Mouse (Mus musculus) lung, postnatal 0 days (tissue): ENCODE data around the gene Olfr1122. TPM values are rescaled to one million over a fixed set of nuclear protein-coding genes. Genes with fewer than 3 reads are reported as not detected.

Experiments used
- ATAC-seq: fragments of 200-750 bp; cut with Nextera tagmentation; 2 replicates; pipeline ENCODE4 v1.8.0; 2017; ENCODE audit warnings: moderate library complexity
- DNase-seq: peaks from one replicate; pipeline ENCODE4 v3.0.0-alpha.2; 2016; ENCODE audit warnings: low spot score
- H3K27ac ChIP-seq: fragments of 300-500 bp; sonication (generic); 2 replicates; pipeline ENCODE4 v1.5.1; 2014; ENCODE audit warnings: antibody characterized with exemption, mild to moderate bottlenecking, low read length, mixed read lengths
- H3K27me3 ChIP-seq: fragments of 300-500 bp; sonication (generic); replicated peaks from 2 replicates; pipeline ENCODE4 v1.6.1; 2014; ENCODE audit warnings: low read length, mixed read lengths; ENCODE audit not compliant: insufficient read depth
- H3K36me3 ChIP-seq: fragments of 300-500 bp; sonication (generic); 2 replicates; pipeline ENCODE4 v1.6.1; 2014; ENCODE audit warnings: low read length, mixed read lengths; ENCODE audit not compliant: insufficient read depth
- H3K4me1 ChIP-seq: fragments of 300-500 bp; sonication (generic); 2 replicates; pipeline ENCODE4 v1.6.1; 2014; ENCODE audit warnings: antibody characterized with exemption, low read depth, low read length, mixed read lengths; ENCODE audit not compliant: insufficient read depth
- H3K4me2 ChIP-seq: fragments of 300-500 bp; sonication (generic); replicated peaks from 2 replicates; pipeline ENCODE4 v1.6.1; 2014; ENCODE audit warnings: low read depth, mild to moderate bottlenecking, low read length, moderate library complexity, mixed read lengths
- H3K4me3 ChIP-seq: fragments of 300-500 bp; sonication (generic); 2 replicates; pipeline ENCODE4 v1.5.1; 2014; ENCODE audit warnings: low read depth, low read length
- H3K9ac ChIP-seq: fragments of 300-500 bp; sonication (generic); replicated peaks from 2 replicates; pipeline ENCODE4 v1.6.1; 2014; ENCODE audit warnings: low read depth, mild to moderate bottlenecking
- H3K9me3 ChIP-seq: fragments of 300-500 bp; sonication (generic); 2 replicates; pipeline ENCODE4 v1.6.1; 2016; ENCODE audit warnings: low read length, mixed read lengths
- CTCF ChIP-seq: IDR thresholded peaks from 2 replicates; pipeline ENCODE4 v1.5.1; 2016; ENCODE audit warnings: antibody characterized with exemption, mild to moderate bottlenecking
- EP300 ChIP-seq: IDR thresholded peaks from 2 replicates; pipeline ENCODE4 v1.6.1; 2016; ENCODE audit warnings: antibody characterized with exemption, mild to moderate bottlenecking, control low read depth
- WGBS: fragments of 180-500 bp; shearing (Covaris S2); extraction: QIAGEN DNeasy Blood & Tissue Kit; methylation state at CpG from one replicate; pipeline ENCODE4 v1.1.7; 2014; 5-methylcytosine and 5-hydroxymethylcytosine counted together
- polyA plus RNA-seq: library from polyadenylated mRNA; unstranded; fragments of >200 nt; fragmentation: Nextera tagmentation; extraction: Ambion mirVana; gene quantifications from 2 replicates; pipeline ENCODE4 v1.2.1, GENCODE M21; 2015

The Olfr1122 gene
- polyA plus RNA-seq, 1 experiment from 2014 or later, result not detected

DNA sequence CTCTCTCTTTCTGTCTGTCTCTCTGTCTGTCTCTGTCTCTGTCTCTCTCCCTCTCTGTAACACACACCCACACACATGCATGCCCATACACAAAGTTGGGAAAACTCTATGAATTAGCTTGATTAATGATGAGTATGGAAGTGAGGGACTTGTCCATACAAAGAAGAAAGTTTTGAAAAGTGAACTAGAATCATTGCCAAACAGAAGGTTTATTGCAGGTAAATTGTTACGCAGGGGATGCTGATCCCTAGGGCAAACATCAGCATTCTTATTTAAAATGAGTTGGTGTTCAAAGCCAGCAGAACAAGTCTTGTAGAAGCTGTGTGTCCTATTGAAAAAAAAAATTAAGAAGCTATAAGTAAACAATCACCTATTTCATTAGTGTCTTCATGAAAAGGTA is 30.7 kb downstream of the Olfr1122 start, which contains the start of gene Olfr1123:
Gene Olfr1123 (plus strand): TSS at position 301 of the 400 bp plus-strand sequence.
- WGBS, result 82% methylated on average over 1 of the region's 1 CpGs
- DNase-seq, result no peak
- TF ChIP-seq EP300 (no peak), CTCF (no peak)
- Histone ChIP-seq H3K4me3 (no peak within 1 kb of the TSS), H3K9me3 (no peaks in the 10 kb centered on the region), H3K4me2 (no peak within 1 kb of the TSS), H3K36me3 (no peaks in the 10 kb centered on the region), H3K4me1 (no peaks in the 10 kb centered on the region), H3K27me3 (no peaks in the 10 kb centered on the region), H3K27ac (no peak within 1 kb of the TSS), H3K9ac (no peak within 1 kb of the TSS)
- no peak for ATAC-seq

DNA sequence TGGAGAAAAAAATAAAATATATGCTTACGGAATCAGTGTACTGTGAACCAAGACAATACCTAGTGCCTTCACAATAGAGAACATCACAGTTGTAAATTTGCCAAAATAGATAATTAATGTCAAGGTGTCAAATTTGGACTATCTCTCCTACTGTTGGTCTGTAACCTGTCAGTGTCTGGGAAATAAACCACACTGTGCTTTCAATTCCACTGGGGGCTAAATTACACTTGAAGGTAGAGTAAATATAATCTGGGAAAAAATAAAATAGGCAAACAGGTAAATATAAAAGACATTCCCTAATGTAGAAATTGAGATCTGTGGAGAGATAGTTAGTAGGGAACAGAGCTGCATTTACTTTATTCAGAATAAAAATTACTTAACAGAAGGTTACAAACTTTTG is 44.3 kb downstream of the Olfr1122 start, which contains the start of gene Olfr1124:
Gene Olfr1124 (plus strand): TSS at position 301 of the 400 bp plus-strand sequence.
- Histone ChIP-seq H3K9ac (no peak within 1 kb of the TSS), H3K4me1 (no peaks in the 10 kb centered on the region), H3K4me2 (no peak within 1 kb of the TSS), H3K27me3 (no peaks in the 10 kb centered on the region), H3K27ac (no peak within 1 kb of the TSS), H3K9me3 (no peaks in the 10 kb centered on the region), H3K4me3 (no peak within 1 kb of the TSS), H3K36me3 (no peaks in the 10 kb centered on the region)
- ATAC-seq (no peak), DNase-seq (no peak)
- TF ChIP-seq CTCF (no peak), EP300 (no peak)
- WGBS, result 83% methylated on average over 1 of the region's 1 CpGs

GRCm38 (mm10) chr2:87437731-87438130 is 52.1 kb downstream of the Olfr1122 start:
- no peak for TF ChIP-seq CTCF
- no peak for TF ChIP-seq EP300
- ATAC-seq (no peak), DNase-seq (no peak)
- Histone ChIP-seq H3K27me3 (no peaks in the 10 kb centered on the region), H3K9ac (no peak overlapping the region), H3K27ac (no peak overlapping the region), H3K4me2 (no peak overlapping the region), H3K36me3 (no peaks in the 10 kb centered on the region), H3K4me1 (no peaks in the 10 kb centered on the region), H3K4me3 (no peak overlapping the region), H3K9me3 (no peaks in the 10 kb centered on the region)
- 88% methylated on average over 16 of the region's 16 CpGs for WGBS

Other genes starting within 250 kb of the Olfr1122 start
- not detected in 2 replicates for gene Olfr1110, start 245.5 kb upstream of the Olfr1122 start, polyA plus RNA-seq
- gene Olfr1111, start 233.2 kb upstream of the Olfr1122 start, polyA plus RNA-seq, result not detected in 2 replicates
- not detected in 2 replicates for gene Olfr1112, start 198.1 kb upstream of the Olfr1122 start, polyA plus RNA-seq
- not detected in 2 replicates for gene Olfr1113, start 176.9 kb upstream of the Olfr1122 start, polyA plus RNA-seq
- gene Olfr1115, start 137.8 kb upstream of the Olfr1122 start, polyA plus RNA-seq, result not detected in 2 replicates
- gene Olfr1116, start 118.3 kb upstream of the Olfr1122 start, polyA plus RNA-seq, result not detected in 2 replicates
- not detected in 2 replicates for gene Olfr1118, start 78.3 kb upstream of the Olfr1122 start, polyA plus RNA-seq
- not detected in 2 replicates for gene Olfr1120, start 31.0 kb upstream of the Olfr1122 start, polyA plus RNA-seq
- gene Olfr1121, start 16.0 kb upstream of the Olfr1122 start, polyA plus RNA-seq, result not detected in 2 replicates
- not detected in 2 replicates for gene Olfr1123, start 30.8 kb downstream of the Olfr1122 start, polyA plus RNA-seq
- gene Olfr1124, start 44.4 kb downstream of the Olfr1122 start, polyA plus RNA-seq, result not detected in 2 replicates
- not detected in 2 replicates for gene Olfr1126, start 68.1 kb downstream of the Olfr1122 start, polyA plus RNA-seq
- not detected in 2 replicates for gene Pramel7, start 111.2 kb downstream of the Olfr1122 start, polyA plus RNA-seq
- gene Pramel6, start 120.7 kb downstream of the Olfr1122 start, polyA plus RNA-seq, result not detected in 2 replicates
- gene Olfr153, start 145.9 kb downstream of the Olfr1122 start, polyA plus RNA-seq, result not detected in 2 replicates
- not detected in 2 replicates for gene Olfr1128, start 159.7 kb downstream of the Olfr1122 start, polyA plus RNA-seq
- gene Olfr1129, start 188.1 kb downstream of the Olfr1122 start, polyA plus RNA-seq, result not detected in 2 replicates
- not detected in 2 replicates for gene Olfr1130, start 220.4 kb downstream of the Olfr1122 start, polyA plus RNA-seq
- gene Olfr1131, start 241.3 kb downstream of the Olfr1122 start, polyA plus RNA-seq, result not detected in 2 replicates